Comparison of ENCODE assay signal across 22 mouse cellular contexts in the genomic region with DNA sequence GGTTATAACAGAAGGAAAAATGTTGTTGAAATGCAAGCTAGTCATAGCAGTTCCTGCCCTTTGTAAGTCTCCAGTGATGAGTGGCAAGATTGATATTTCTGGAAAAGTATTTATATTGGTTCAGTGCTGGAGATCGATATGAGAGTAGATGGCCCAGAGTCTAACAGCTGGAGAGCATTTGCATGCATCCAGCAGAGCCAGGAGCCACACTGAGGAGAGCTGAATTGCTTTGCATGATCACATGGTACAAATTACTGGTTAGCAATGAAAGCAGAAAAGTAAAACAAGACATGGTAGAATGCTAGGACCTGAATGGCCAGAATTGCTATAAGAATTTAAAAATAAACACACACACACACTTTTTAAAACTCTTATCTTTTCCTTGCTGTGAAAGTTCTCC.
DNase-seq lines count a peak whose midpoint lies in the region; ATAC-seq and TF ChIP-seq lines count a peak whose summit lies in the region.
"Had no signal": no experiment of that assay in that cellular context is flagged by ENCODE, and none has a peak within 500 bp of the region (broad histone marks: within the 10 kb centered on the region; RNA-seq: fewer than 3 reads in every experiment).

No protein-coding gene starts in this region.

- no peaks in the 10 kb centered on the region for H3K27me3 ChIP-seq in embryonic facial prominence, embryonic 10.5 days (replicated peaks; ENCODE audit: low read depth, poor library complexity, severe bottlenecking)
- H3K27me3 ChIP-seq in limb, embryonic 14.5 days (ENCODE audit: control insufficient read depth, insufficient read depth, low read length): no peaks in the 10 kb centered on the region
- H3K27me3 ChIP-seq: forebrain, embryonic 15.5 days; neural tube, embryonic 15.5 days had no signal

- H3K4me2 ChIP-seq in limb, embryonic 14.5 days (replicated peaks; ENCODE audit: low read depth, low read length, severe bottlenecking): no peak overlapping the region
- H3K4me2 ChIP-seq: forebrain, embryonic 15.5 days; hindbrain, embryonic 14.5 days; midbrain, embryonic 11.5 days; neural tube, embryonic 15.5 days had no signal

- H3K9me3 ChIP-seq in embryonic facial prominence, embryonic 10.5 days: no peaks in the 10 kb centered on the region
- H3K9me3 ChIP-seq in limb, embryonic 14.5 days (ENCODE audit: control insufficient read depth, low read length): no peaks in the 10 kb centered on the region
- H3K9me3 ChIP-seq: forebrain, embryonic 15.5 days; G1E; neural tube, embryonic 15.5 days had no signal

- H3K4me1 ChIP-seq in embryonic facial prominence, embryonic 10.5 days: peaks cover 27% of the 10 kb centered on the region
- H3K4me1 ChIP-seq in embryonic fibroblast, embryonic 13.5 days (ENCODE audit: control insufficient read depth, insufficient read depth, low read length): peaks cover 6% of the 10 kb centered on the region; the same call in 1 of the 2 replicates
- peaks cover 24% of the 10 kb centered on the region for H3K4me1 ChIP-seq in limb, embryonic 14.5 days (ENCODE audit: control insufficient read depth, insufficient read depth, low read length)
- H3K4me1 ChIP-seq: neural tube, embryonic 15.5 days had no signal

- no peak for TF ChIP-seq POLR2A in embryonic fibroblast, embryonic 13.5 days (IDR thresholded peaks at IDR 0.05; ENCODE audit: low read depth, low read length)
- no peak for TF ChIP-seq POLR2A in limb, embryonic 14.5 days (IDR thresholded peaks at IDR 0.05; ENCODE audit: borderline replicate concordance, extremely low read depth, insufficient read depth, insufficient read length)

- DNase-seq in A20 (ENCODE audit: low read depth, low spot score): peak; percentile 25
- peak; percentile 26 for DNase-seq in embryonic facial prominence, embryonic 10.5 days (ENCODE audit: low spot score)
- DNase-seq in limb, embryonic 14.5 days (ENCODE audit: low spot score): peak; percentile 44
- DNase-seq in left cerebral cortex, adult 11 months (ENCODE audit: low spot score): no peak
- no peak for DNase-seq in kidney, adult 8-10 months
- DNase-seq: adrenal gland, postnatal 10 days; cerebellum, adult 8-10 months; cerebellum, postnatal 36 days; heart, postnatal 36 days; kidney, adult 2 months; kidney, postnatal 10 days; liver, postnatal 0 days; right cerebral cortex, adult 18-20 months; thymus, adult 18-20 months had no signal

- H3K9ac ChIP-seq in limb, embryonic 14.5 days (ENCODE audit: low read depth, low read length, severe bottlenecking): no peak overlapping the region
- H3K9ac ChIP-seq: forebrain, embryonic 15.5 days; hindbrain, embryonic 14.5 days; liver, postnatal 0 days; neural tube, embryonic 15.5 days had no signal

- TF ChIP-seq CTCF in embryonic fibroblast, embryonic 13.5 days (IDR thresholded peaks at IDR 0.05; ENCODE audit: borderline replicate concordance, insufficient read depth, low read length): no peak

- no peaks in the 10 kb centered on the region for H3K36me3 ChIP-seq in embryonic facial prominence, embryonic 10.5 days (replicated peaks)
- no peaks in the 10 kb centered on the region for H3K36me3 ChIP-seq in limb, embryonic 14.5 days (ENCODE audit: control insufficient read depth, insufficient read depth, low read length)
- H3K36me3 ChIP-seq: forebrain, embryonic 15.5 days; G1E; neural tube, embryonic 15.5 days had no signal

- 44% methylated on average over 1 of the region's 1 CpGs for WGBS in embryonic facial prominence, embryonic 10.5 days
- 19% methylated on average over 1 of the region's 1 CpGs for WGBS in limb, embryonic 14.5 days

- H3K4me3 ChIP-seq in embryonic facial prominence, embryonic 10.5 days: no peak overlapping the region
- no peak overlapping the region for H3K4me3 ChIP-seq in embryonic fibroblast, embryonic 13.5 days (ENCODE audit: insufficient read depth, low read length)
- no peak overlapping the region for H3K4me3 ChIP-seq in limb, embryonic 14.5 days (replicated peaks; ENCODE audit: low read length)
- H3K4me3 ChIP-seq: forebrain, embryonic 15.5 days; neural tube, embryonic 15.5 days had no signal

- ATAC-seq in limb, embryonic 14.5 days (ENCODE audit: low FRiP score, low read depth): no peak
- no peak for ATAC-seq in activated CD4-positive, CD25-positive, alpha-beta regulatory T cell, adult 4 months
- ATAC-seq: forebrain, embryonic 15.5 days; liver, postnatal 0 days; lung, postnatal 0 days had no signal

- H3K27ac ChIP-seq in embryonic facial prominence, embryonic 10.5 days (replicated peaks): no peak overlapping the region
- 0 out of 2 replicates have a peak overlapping the region, but pooled peaks have one; percentile 30 for H3K27ac ChIP-seq in embryonic fibroblast, embryonic 13.5 days (ENCODE audit: insufficient read depth, low read length)
- peak overlapping the region; percentile 40; the same call in 1 of the 2 replicates for H3K27ac ChIP-seq in limb, embryonic 14.5 days (replicated peaks; ENCODE audit: low read depth, low read length)
- H3K27ac ChIP-seq: forebrain, embryonic 15.5 days; hindbrain, embryonic 14.5 days; neural tube, embryonic 15.5 days had no signal

Comparison
In these comparisons a context has a peak if more than half of its experiments do, and no peak if none do; other contexts are left out.
1. DNase-seq: peak in A20 (single experiment), embryonic facial prominence, embryonic 10.5 days (single experiment) and limb, embryonic 14.5 days (single experiment); none in left cerebral cortex, adult 11 months (single experiment) and kidney, adult 8-10 months (0 of 2).